Comparison of ENCODE assay signal across 14 mouse cellular contexts in the genomic region with DNA sequence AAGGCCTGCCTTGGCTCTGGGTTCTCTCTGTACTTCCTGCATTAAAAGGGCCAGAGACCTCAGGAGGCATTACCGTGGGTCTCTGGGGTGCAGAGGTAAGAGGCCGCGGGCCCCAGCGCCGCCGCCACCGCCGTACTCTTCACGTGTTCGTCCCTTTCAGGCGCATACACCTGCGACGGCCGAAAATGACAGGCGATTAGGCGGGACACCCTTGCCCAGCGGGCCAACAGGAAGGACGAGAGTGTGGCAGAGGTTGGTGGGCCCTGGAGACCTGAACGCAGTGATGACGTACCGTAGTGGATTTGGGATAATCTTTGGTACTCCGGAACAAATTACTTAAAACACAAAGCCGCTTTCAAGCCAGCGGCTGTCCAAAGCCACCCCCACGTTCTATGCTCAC. TPM values are rescaled to one million over a fixed set of nuclear protein-coding genes. Genes with fewer than 3 reads are reported as not detected.
A peak's percentile ranks its signal among the peaks of the same experiment; 100 is the strongest.
DNase-seq lines count a peak whose midpoint lies in the region; ATAC-seq and TF ChIP-seq lines count a peak whose summit lies in the region.
"Had no signal": no experiment of that assay in that cellular context is flagged by ENCODE, and none has a peak within 500 bp of the region (broad histone marks: within the 10 kb centered on the region; RNA-seq: fewer than 3 reads in every experiment).

No protein-coding gene starts in this region.

- under 1% methylated on average over 25 of the region's 25 CpGs for WGBS in heart, embryonic 14.5 days
- 3% methylated on average over 25 of the region's 25 CpGs for WGBS in heart, adult 2 months
- WGBS in hindbrain, embryonic 15.5 days, result under 1% methylated on average over 25 of the region's 25 CpGs

- no peak for DNase-seq in heart, adult 2 months
- DNase-seq in ES-CJ7 (ENCODE audit: low read depth, low spot score), result peak; percentile 19
- no peak for DNase-seq in layer of hippocampus, adult 8-10 months (ENCODE audit: low spot score in 2 of 2)
- no peak for DNase-seq in frontal cortex, adult 2 months (ENCODE audit: extremely low spot score in 1 of 2, low spot score in 1 of 2)
- DNase-seq: layer of hippocampus, postnatal 36 days; right cerebral cortex, adult 18-20 months had no signal

- no peaks in the 10 kb centered on the region for H3K36me3 ChIP-seq in heart, embryonic 14.5 days (ENCODE audit: control insufficient read depth, insufficient read depth, low read length)
- H3K36me3 ChIP-seq in heart, adult 2 months (ENCODE audit: control insufficient read depth, insufficient read depth, low read length), result no peaks in the 10 kb centered on the region
- H3K36me3 ChIP-seq in E14TG2a.4 (ENCODE audit: insufficient read depth, low read length), result no peaks in the 10 kb centered on the region
- H3K36me3 ChIP-seq in hindbrain, embryonic 15.5 days, result no peaks in the 10 kb centered on the region
- H3K36me3 ChIP-seq: limb, embryonic 15.5 days had no signal

- peaks cover 8 to 44% of the 10 kb centered on the region in 2 experiments; a peak in 3 of 4 replicates for H3K4me1 ChIP-seq in heart, embryonic 14.5 days (ENCODE audit: control insufficient read depth in 2 of 2, insufficient read depth in 2 of 2, low read length in 2 of 2)
- H3K4me1 ChIP-seq in heart, adult 2 months (ENCODE audit: control insufficient read depth, insufficient read depth, low read length), result no peaks in the 10 kb centered on the region
- peaks cover 93% of the 10 kb centered on the region for H3K4me1 ChIP-seq in E14TG2a.4 (replicated peaks; ENCODE audit: low read depth, low read length)
- peaks cover 57% of the 10 kb centered on the region for H3K4me1 ChIP-seq in hindbrain, embryonic 15.5 days (replicated peaks)

- H3K4me2 ChIP-seq in heart, embryonic 14.5 days (ENCODE audit: low read length), result 0 out of 2 replicates have a peak overlapping the region, but pooled peaks have one; percentile 56
- peak overlapping the region; percentile 66 for H3K4me2 ChIP-seq in hindbrain, embryonic 15.5 days

- no peak for TF ChIP-seq POLR2A in heart, adult 2 months (IDR thresholded peaks at IDR 0.05; ENCODE audit: insufficient read depth, low read depth, low read length)

- ATAC-seq in heart, embryonic 14.5 days (ENCODE audit: insufficient number of reproducible peaks, insufficient read depth, low FRiP score, low read depth), result no peak
- ATAC-seq in hindbrain, embryonic 15.5 days (ENCODE audit: low FRiP score, low read depth), result no peak
- ATAC-seq: activated CD4-positive, CD25-positive, alpha-beta regulatory T cell, adult 4 months had no signal

- no peak overlapping the region for H3K9ac ChIP-seq in heart, embryonic 14.5 days (ENCODE audit: low read length)
- H3K9ac ChIP-seq in heart, adult 2 months (ENCODE audit: low read depth, low read length), result no peak overlapping the region
- H3K9ac ChIP-seq in hindbrain, embryonic 15.5 days, result peak overlapping the region; percentile 1; the same call in 1 of the 2 replicates
- H3K9ac ChIP-seq: limb, embryonic 15.5 days had no signal

- intact Hi-C loops in heart, adult 2 months (cut with DNase I), result no loop called here

- no peaks in the 10 kb centered on the region for H3K79me2 ChIP-seq in heart, adult 2 months (replicated peaks; ENCODE audit: control insufficient read depth, insufficient read depth, low read length)

- peak overlapping the region in 1 of 2 experiments; percentile 34; a peak in 1 of 4 replicates for H3K4me3 ChIP-seq in heart, embryonic 14.5 days (ENCODE audit: control insufficient read depth in 1 of 2, insufficient read depth in 1 of 2, low read depth in 1 of 2, low read length in 2 of 2)
- H3K4me3 ChIP-seq in heart, adult 2 months, result no peak overlapping the region
- H3K4me3 ChIP-seq in E14TG2a.4 (replicated peaks; ENCODE audit: low read length), result peak overlapping the region; percentile 60; the same call in 1 of the 2 replicates
- peak overlapping the region; percentile 44 for H3K4me3 ChIP-seq in hindbrain, embryonic 15.5 days

- H3K9me3 ChIP-seq in heart, embryonic 14.5 days (ENCODE audit: control insufficient read depth, low read length), result no peaks in the 10 kb centered on the region
- H3K9me3 ChIP-seq in E14TG2a.4 (ENCODE audit: low read length), result no peaks in the 10 kb centered on the region
- H3K9me3 ChIP-seq in hindbrain, embryonic 15.5 days, result no peaks in the 10 kb centered on the region
- H3K9me3 ChIP-seq: limb, embryonic 15.5 days had no signal

- no peak for TF ChIP-seq CTCF in heart, adult 2 months (IDR thresholded peaks at IDR 0.05)
- TF ChIP-seq CTCF in E14TG2a.4 (conservative IDR thresholded peaks at IDR 0.05; ENCODE audit: low read length), result no peak

- no peak for TF ChIP-seq EP300 in heart, adult 2 months (IDR thresholded peaks at IDR 0.05; ENCODE audit: insufficient read depth, low read depth, low read length)

- peaks cover 100% of the 10 kb centered on the region for H3K27me3 ChIP-seq in heart, embryonic 14.5 days (ENCODE audit: control insufficient read depth, insufficient read depth, low read length)
- H3K27me3 ChIP-seq in heart, adult 2 months (ENCODE audit: control insufficient read depth, insufficient read depth, low read length), result peaks cover 56% of the 10 kb centered on the region
- H3K27me3 ChIP-seq in E14TG2a.4 (ENCODE audit: insufficient read depth, low read length), result peaks cover 99% of the 10 kb centered on the region
- H3K27me3 ChIP-seq in hindbrain, embryonic 15.5 days, result peaks cover 83% of the 10 kb centered on the region

- H3K27ac ChIP-seq in heart, embryonic 14.5 days (replicated peaks in 1 of 2; ENCODE audit: control insufficient read depth in 1 of 2, insufficient read depth in 1 of 2, low read depth in 2 of 2, low read length in 2 of 2), result no peak overlapping the region
- H3K27ac ChIP-seq in heart, adult 2 months, result no peak overlapping the region
- peak overlapping the region; percentile 72 for H3K27ac ChIP-seq in hindbrain, embryonic 15.5 days (replicated peaks)
- H3K27ac ChIP-seq: kidney, postnatal 0 days; limb, embryonic 15.5 days had no signal

RNA-seq across cellular contexts. Expression of a gene that starts 5.5 kb away (rescaled TPM):
- not detected in 2 replicates for polyA plus RNA-seq in heart, embryonic 14.5 days (2014; fragmentation: Nextera tagmentation; extraction: Ambion mirVana)
- under 1 TPM; 0.07 to 0.10 TPM for total RNA-seq in heart, adult 2 months (2021)
- 0.04 TPM in 1 of 2 replicates, not detected in the other for polyA plus RNA-seq in heart, adult 2 months (2012; rRNA removed)
- 15.0 and 20.5 TPM in 2 replicates for polyA plus RNA-seq in hindbrain, embryonic 15.5 days (2015; fragmentation: Nextera tagmentation; extraction: Ambion mirVana)
- total RNA-seq in layer of hippocampus, adult 8-10 months (2022), result under 1 TPM in 1 of 4 experiments, not detected in 3; 0.18 TPM
- 0.11 and 0.14 TPM in 2 replicates for polyA plus RNA-seq in frontal cortex, adult 2 months (2012; rRNA removed)
- total RNA-seq: common myeloid progenitor, adult 5-6 weeks had no signal
- polyA plus RNA-seq: activated CD4-positive, CD25-positive, alpha-beta regulatory T cell, adult 4 months; kidney, postnatal 0 days; stomach, embryonic 14.5 days had no signal

Comparison
In these comparisons a context has a peak if more than half of its experiments do, and no peak if none do; other contexts are left out.
1. RNA of a gene that starts 5.5 kb away (polyA plus RNA-seq): 15.0 to 20.5 TPM in hindbrain, embryonic 15.5 days; 0.11 to 0.14 TPM in frontal cortex, adult 2 months, 0.04 TPM in heart, adult 2 months and not detected in heart, embryonic 14.5 days; every median in the first group is over 10 times any median in the second.